Mouse (Mus musculus) small intestine, adult 2 months (tissue): ENCODE results near the gene Pmp22.

Experiments used
- CTCF ChIP-seq: fragments of 200-500 bp; IDR thresholded peaks from 2 replicates; pipeline ENCODE4 v1.5.1; 2012; ENCODE audit warnings: low read depth, mild to moderate bottlenecking, control low read depth, inconsistent platforms, low read length, moderate library complexity, mixed read lengths; ENCODE audit not compliant: insufficient replicate concordance, insufficient read length; ENCODE audit errors: extremely low read depth
- POLR2A ChIP-seq: fragments of 200-500 bp; IDR thresholded peaks from 2 replicates; pipeline ENCODE4 v1.6.1; 2012; ENCODE audit warnings: low read depth, mild to moderate bottlenecking, control low read depth, inconsistent platforms, low read length, moderate library complexity

- TF ChIP-seq POLR2A (no peak), CTCF (no peak)
Measured at GRCm38 (mm10) chr11:63127513-63127912, 1.3 kb upstream of the Pmp22 start.
